Mouse (Mus musculus): ENCODE data around the gene Olfr943.

DNA sequence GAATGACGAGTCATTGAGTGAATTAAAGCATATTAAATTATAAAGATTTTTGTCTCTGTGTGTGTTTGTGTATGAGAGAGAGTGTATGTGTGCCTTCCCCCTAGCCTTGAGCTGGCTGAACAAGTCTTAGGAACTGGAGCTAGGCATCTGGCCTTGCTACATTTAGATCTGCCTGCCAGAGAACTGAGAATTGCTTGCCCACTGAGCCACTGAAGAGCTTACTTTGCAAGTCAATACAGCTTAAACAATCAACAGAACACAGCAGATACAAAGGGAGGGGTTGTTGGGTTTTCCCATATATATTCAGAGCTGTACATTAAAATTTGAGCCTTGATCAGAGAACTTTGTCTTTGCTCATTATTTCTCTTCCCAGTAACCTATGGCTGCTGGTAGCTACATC lies 13.7 kb upstream of the Olfr943 start:
- TF ChIP-seq ZKSCAN1 (IDR thresholded peaks at IDR 0.05; ENCODE audit: low read depth, low read length) (no peak), CTCF (IDR thresholded peaks at IDR 0.05 in 2 of 3, conservative IDR thresholded peaks at IDR 0.05 in 1 of 3; ENCODE audit: control insufficient read depth in 1 of 3, insufficient read depth in 1 of 3, low read depth in 2 of 3, low read length in 3 of 3, poor library complexity in 1 of 3, severe bottlenecking in 1 of 3) (no peak), BHLHE40 (IDR thresholded peaks at IDR 0.05; ENCODE audit: borderline replicate concordance, low read depth, low read length) (no peak), EP300 (IDR thresholded peaks at IDR 0.05; ENCODE audit: low read depth in 1 of 2, low read length in 2 of 2) (no peak), E2F4 (IDR thresholded peaks at IDR 0.05; ENCODE audit: borderline replicate concordance, low read depth, low read length) (no peak), USF1 (IDR thresholded peaks at IDR 0.05; ENCODE audit: low read depth, low read length) (no peak), USF2 (IDR thresholded peaks at IDR 0.05; ENCODE audit: borderline replicate concordance in 1 of 2, insufficient read depth in 1 of 2, low read depth in 1 of 2, low read length in 2 of 2) (no peak), CHD1 (IDR thresholded peaks at IDR 0.05; ENCODE audit: low read depth, low read length) (no peak)
